Mouse (Mus musculus): ENCODE data around the gene Fbxo6. TPM values are rescaled to one million over a fixed set of nuclear protein-coding genes. Genes with fewer than 3 reads are reported as not detected.
A peak's percentile ranks its signal among the peaks of the same experiment; 100 is the strongest.

Fbxo6 gene
- polyA plus RNA-seq, 1 experiment from 2014 or later = 11.4 TPM

GRCm38 (mm10) chr4:148158436-148159348 is 6.8 kb upstream of the Fbxo6 start:
- Histone ChIP-seq H3K9me3 (replicated peaks) (no peaks in the 10 kb centered on the region), H3K4me1 (peaks cover 44% of the 10 kb centered on the region), H3K27me3 (ENCODE audit: low read depth, poor library complexity, severe bottlenecking) (peaks cover 43% of the 10 kb centered on the region), H3K36me3 (peaks cover 49% of the 10 kb centered on the region), H3K27ac (replicated peaks) (peak overlapping the region; percentile 93), H3K4me3 (peak overlapping the region; percentile 83)
- DNase-seq (ENCODE audit: low spot score) = peak; percentile 52
- WGBS = 25% methylated on average over 27 of the region's 27 CpGs

- Histone ChIP-seq H3K4me3 (no peak overlapping the region), H3K9me3 (replicated peaks) (no peaks in the 10 kb centered on the region), H3K27ac (replicated peaks) (no peak overlapping the region), H3K27me3 (ENCODE audit: low read depth, poor library complexity, severe bottlenecking) (0 out of 2 replicates have a peak, but pooled peaks cover 6% of the 10 kb centered on the region), H3K4me1 (peaks cover 45% of the 10 kb centered on the region), H3K36me3 (peaks cover 62% of the 10 kb centered on the region)
- peak; percentile 28 for DNase-seq (ENCODE audit: low spot score)
- 75% methylated on average over 3 of the region's 3 CpGs for WGBS
These were observed 3.0 kb upstream of the Fbxo6 start for GRCm38 (mm10) chr4:148154982-148155381.

DNA sequence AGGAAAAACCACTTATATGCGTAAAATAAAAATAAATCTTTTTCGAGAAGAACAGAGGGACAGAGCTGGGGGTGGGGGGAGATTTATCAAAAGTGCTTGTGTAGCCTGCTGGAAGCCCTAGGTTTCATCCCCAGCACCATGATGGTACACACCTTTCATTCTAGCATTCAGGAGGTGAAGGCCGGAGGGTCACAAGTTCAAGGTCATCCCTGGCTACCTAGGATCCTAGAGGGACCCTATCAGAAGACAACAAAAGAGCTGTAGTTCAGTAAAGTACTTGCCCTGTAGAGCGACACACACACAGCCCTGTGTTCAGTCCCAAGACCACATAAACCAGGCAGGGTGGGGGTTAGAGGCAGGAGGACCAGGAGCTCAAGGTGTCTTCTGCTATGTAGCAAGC is 2.1 kb upstream of the Fbxo6 start:
- Histone ChIP-seq H3K9me3 (replicated peaks) (no peaks in the 10 kb centered on the region), H3K27me3 (ENCODE audit: low read depth, poor library complexity, severe bottlenecking) (peaks cover 6% of the 10 kb centered on the region; the same call in 1 of the 2 replicates), H3K36me3 (peaks cover 66% of the 10 kb centered on the region), H3K4me3 (no peak overlapping the region), H3K27ac (replicated peaks) (no peak overlapping the region), H3K4me1 (peaks cover 43% of the 10 kb centered on the region)
- 89% methylated on average over 4 of the region's 4 CpGs for WGBS
- DNase-seq (ENCODE audit: low spot score) = no peak

- Histone ChIP-seq H3K27ac (replicated peaks) (no peak overlapping the region; the same call in 1 of the 2 replicates), H3K36me3 (peaks cover 69% of the 10 kb centered on the region), H3K4me1 (peaks cover 31% of the 10 kb centered on the region), H3K4me3 (no peak overlapping the region; the same call in 1 of the 2 replicates), H3K9me3 (replicated peaks) (no peaks in the 10 kb centered on the region), H3K27me3 (ENCODE audit: low read depth, poor library complexity, severe bottlenecking) (no peaks in the 10 kb centered on the region; the same call in 1 of the 2 replicates)
- DNase-seq (ENCODE audit: low spot score) = no peak
- 76% methylated on average over 5 of the region's 5 CpGs for WGBS
These were observed 607 bp upstream of the Fbxo6 start for GRCm38 (mm10) chr4:148152547-148152946.

DNA sequence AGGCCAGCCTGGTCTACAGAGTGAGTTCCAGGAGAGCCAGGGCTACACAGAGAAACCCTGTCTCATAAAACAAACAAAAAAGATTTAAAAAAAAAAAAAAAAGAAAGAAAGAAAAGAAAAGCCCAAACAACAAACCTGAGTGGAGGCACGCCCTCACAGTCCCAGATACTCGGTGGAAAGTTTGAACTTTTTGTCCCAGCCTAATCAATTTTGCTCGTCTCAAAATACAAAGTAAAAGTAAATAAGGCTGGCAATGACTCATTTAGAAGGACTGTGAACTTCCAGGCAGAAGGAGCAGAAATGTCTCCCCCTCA is 1.0 kb downstream of the Fbxo6 start:
- peaks cover 68% of the 10 kb centered on the region for H3K36me3 ChIP-seq
- 72% methylated on average over 3 of the region's 3 CpGs for WGBS
- H3K4me3 ChIP-seq = peak overlapping the region; percentile 80
- H3K27ac ChIP-seq (replicated peaks) = peak overlapping the region; percentile 93
- H3K27me3 ChIP-seq (ENCODE audit: low read depth, poor library complexity, severe bottlenecking) = no peaks in the 10 kb centered on the region; the same call in 1 of the 2 replicates
- peaks cover 31% of the 10 kb centered on the region for H3K4me1 ChIP-seq
- DNase-seq (ENCODE audit: low spot score) = no peak
- no peaks in the 10 kb centered on the region for H3K9me3 ChIP-seq (replicated peaks)

DNA sequence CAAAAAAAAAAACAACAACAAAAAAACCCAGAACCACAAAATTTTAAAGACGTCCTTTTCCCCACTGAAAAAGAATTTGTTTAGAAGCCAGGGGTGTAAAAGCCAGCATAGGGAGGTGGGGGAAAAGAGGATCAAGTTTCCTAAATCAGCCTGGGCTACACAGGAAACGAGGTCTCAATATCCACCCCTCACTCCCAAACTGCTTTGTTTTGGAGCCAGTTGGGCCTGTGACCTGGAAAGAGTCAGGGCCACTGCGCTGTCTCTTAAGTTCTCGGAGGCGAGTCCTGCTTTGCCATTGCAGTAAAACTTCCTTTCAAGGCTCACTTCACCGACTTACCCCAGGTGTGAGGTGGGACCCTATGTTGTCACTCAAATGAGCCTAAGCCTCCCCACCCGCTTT is 1.7 kb downstream of the Fbxo6 start:
- Histone ChIP-seq H3K36me3 (peaks cover 68% of the 10 kb centered on the region), H3K4me3 (no peak overlapping the region), H3K4me1 (peaks cover 31% of the 10 kb centered on the region), H3K9me3 (replicated peaks) (no peaks in the 10 kb centered on the region), H3K27me3 (ENCODE audit: low read depth, poor library complexity, severe bottlenecking) (no peaks in the 10 kb centered on the region; the same call in 1 of the 2 replicates), H3K27ac (replicated peaks) (no peak overlapping the region; the same call in 1 of the 2 replicates)
- no peak for DNase-seq (ENCODE audit: low spot score)
- 49% methylated on average over 7 of the region's 7 CpGs for WGBS

DNA sequence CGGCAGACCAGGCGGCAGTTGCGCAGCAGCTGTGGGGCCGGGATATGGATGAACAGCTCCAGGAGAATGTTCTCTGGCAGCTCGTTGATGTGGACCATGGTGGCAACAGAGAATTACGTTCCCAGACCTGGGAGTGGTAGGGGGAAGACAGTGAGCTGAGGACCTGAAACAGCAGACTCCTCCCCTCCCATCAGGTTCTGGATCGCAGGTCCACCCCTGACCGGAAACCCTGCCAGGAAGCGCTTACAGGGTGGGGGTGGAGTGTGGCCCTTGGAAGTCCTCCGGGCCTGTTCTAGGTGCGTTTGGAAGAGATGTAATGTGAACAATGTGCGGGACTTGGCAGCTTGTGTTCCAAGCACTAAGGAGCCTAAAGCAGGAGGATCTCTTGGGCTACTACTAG is 2.4 kb downstream of the Fbxo6 start:
- no peak overlapping the region for H3K4me3 ChIP-seq
- H3K27ac ChIP-seq (replicated peaks) = no peak overlapping the region
- H3K36me3 ChIP-seq = peaks cover 68% of the 10 kb centered on the region
- DNase-seq (ENCODE audit: low spot score) = no peak
- 70% methylated on average over 12 of the region's 12 CpGs for whole genome bisulfite sequencing
- H3K27me3 ChIP-seq (ENCODE audit: low read depth, poor library complexity, severe bottlenecking) = no peaks in the 10 kb centered on the region; the same call in 1 of the 2 replicates
- no peaks in the 10 kb centered on the region for H3K9me3 ChIP-seq (replicated peaks)
- H3K4me1 ChIP-seq = peaks cover 31% of the 10 kb centered on the region

- no peak for DNase-seq (ENCODE audit: low spot score)
- no peaks in the 10 kb centered on the region for H3K9me3 ChIP-seq (replicated peaks)
- H3K4me1 ChIP-seq = peaks cover 30% of the 10 kb centered on the region
- WGBS = 83% methylated on average over 2 of the region's 2 CpGs
- H3K4me3 ChIP-seq = no peak overlapping the region
- no peak overlapping the region for H3K27ac ChIP-seq (replicated peaks)
- peaks cover 65% of the 10 kb centered on the region for H3K36me3 ChIP-seq
- H3K27me3 ChIP-seq (ENCODE audit: low read depth, poor library complexity, severe bottlenecking) = no peaks in the 10 kb centered on the region; the same call in 1 of the 2 replicates
These were observed 4.2 kb downstream of the Fbxo6 start for GRCm38 (mm10) chr4:148147714-148148113.

- Histone ChIP-seq H3K4me3 (no peak overlapping the region), H3K36me3 (peaks cover 57% of the 10 kb centered on the region)
These were observed 8.2 kb downstream of the Fbxo6 start for GRCm38 (mm10) chr4:148143721-148144120.

GRCm38 (mm10) chr4:148140098-148141011 is 11.6 kb downstream of the Fbxo6 start:
- Histone ChIP-seq H3K27ac (replicated peaks) (peak overlapping the region; percentile 89), H3K36me3 (peaks cover 25% of the 10 kb centered on the region), H3K27me3 (ENCODE audit: low read depth, poor library complexity, severe bottlenecking) (peaks cover 27% of the 10 kb centered on the region), H3K9me3 (replicated peaks) (no peaks in the 10 kb centered on the region), H3K4me3 (peak overlapping the region; percentile 66), H3K4me1 (peaks cover 28% of the 10 kb centered on the region)
- DNase-seq (ENCODE audit: low spot score) = peak; percentile 97
- under 1% methylated on average over 65 of the region's 65 CpGs for WGBS

More at GRCm38 (mm10) chr4:148143721-148144120, 8.2 kb downstream of the Fbxo6 start:
- Histone ChIP-seq H3K9me3 (replicated peaks) (no peaks in the 10 kb centered on the region), H3K27me3 (ENCODE audit: low read depth, poor library complexity, severe bottlenecking) (peaks cover 9% of the 10 kb centered on the region), H3K27ac (replicated peaks) (no peak overlapping the region), H3K4me1 (peaks cover 16% of the 10 kb centered on the region)
- no peak for DNase-seq (ENCODE audit: low spot score)
- 88% methylated on average over 5 of the region's 5 CpGs for WGBS

GRCm38 (mm10) chr4:148139767-148140097 is 12.2 kb downstream of the Fbxo6 start:
- H3K4me3 ChIP-seq = peak overlapping the region; percentile 66
- peak overlapping the region; percentile 89 for H3K27ac ChIP-seq (replicated peaks)
- no peaks in the 10 kb centered on the region for H3K9me3 ChIP-seq (replicated peaks)
- WGBS = under 1% methylated on average over 12 of the region's 12 CpGs
- H3K27me3 ChIP-seq (ENCODE audit: low read depth, poor library complexity, severe bottlenecking) = peaks cover 27% of the 10 kb centered on the region
- H3K36me3 ChIP-seq = peaks cover 19% of the 10 kb centered on the region
- DNase-seq (ENCODE audit: low spot score) = no peak
- peaks cover 28% of the 10 kb centered on the region for H3K4me1 ChIP-seq

DNA sequence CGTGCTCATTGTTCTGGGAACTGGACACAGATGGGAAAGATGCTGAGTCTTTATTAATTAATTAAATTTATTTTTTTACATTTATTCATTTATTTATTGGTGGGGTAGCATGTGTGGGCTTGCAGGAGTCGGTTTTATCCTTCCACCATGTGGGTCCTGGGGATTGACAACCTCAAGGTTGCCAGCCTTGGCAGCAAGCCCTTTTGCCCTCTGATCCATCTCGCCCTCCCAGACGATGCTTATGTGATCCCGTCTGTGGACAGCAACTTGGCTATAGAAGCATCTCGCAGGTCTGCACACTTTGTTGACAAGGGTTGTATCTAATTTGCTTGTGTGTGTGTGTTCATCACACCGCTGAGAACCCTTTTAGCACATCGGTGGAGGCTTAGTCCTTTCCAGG is 14.4 kb downstream of the Fbxo6 start:
- Histone ChIP-seq H3K9me3 (replicated peaks) (no peaks in the 10 kb centered on the region), H3K27me3 (ENCODE audit: low read depth, poor library complexity, severe bottlenecking) (peaks cover 29% of the 10 kb centered on the region), H3K4me3 (no peak overlapping the region), H3K27ac (replicated peaks) (no peak overlapping the region), H3K36me3 (0 out of 2 replicates have a peak, but pooled peaks cover 2% of the 10 kb centered on the region), H3K4me1 (peaks cover 33% of the 10 kb centered on the region)
- 71% methylated on average over 8 of the region's 8 CpGs for WGBS
- DNase-seq (ENCODE audit: low spot score) = no peak

All from midbrain, embryonic 10.5 days (tissue).